Mouse (Mus musculus) MEL (cell line): ENCODE data around the gene Sh3bp4.

Experiments used
- CHD1 ChIP-seq: IDR thresholded peaks from 2 replicates; pipeline ENCODE4 v1.6.1; 2012; ENCODE audit warnings: low read depth, mild to moderate bottlenecking, inconsistent platforms, low read length, improper control_type of control experiment
- CHD2 ChIP-seq: IDR thresholded peaks from 2 replicates; pipeline ENCODE4 v1.6.1; 2011; ENCODE audit warnings: low read length, improper control_type of control experiment
- CTCF ChIP-seq, 3 experiments: IDR thresholded peaks in 2 of 3; conservative IDR thresholded peaks in 1 of 3; 2 replicates each; pipeline ENCODE4 v1.5.1; 2011 to 2012; ENCODE audit warnings: low read length in 3 of 3, low read depth in 2 of 3, mild to moderate bottlenecking in 2 of 3, improper control_type of control experiment in 1 of 3, inconsistent platforms in 1 of 3, mixed read lengths in 1 of 3, moderate library complexity in 1 of 3; ENCODE audit not compliant: control insufficient read depth in 1 of 3, insufficient read depth in 1 of 3, poor library complexity in 1 of 3, severe bottlenecking in 1 of 3
- ELF1 ChIP-seq: IDR thresholded peaks from 2 replicates; pipeline ENCODE4 v1.6.1; 2014; ENCODE audit warnings: low read depth, mild to moderate bottlenecking, inconsistent platforms, low read length, improper control_type of control experiment, moderate library complexity
- EP300 ChIP-seq, 2 experiments: IDR thresholded peaks; 2 replicates each; pipeline ENCODE4 v1.6.1; 2011; ENCODE audit warnings: improper control_type of control experiment in 2 of 2, low read length in 2 of 2, low read depth in 1 of 2, mild to moderate bottlenecking in 1 of 2
- ETS1 ChIP-seq: IDR thresholded peaks from 2 replicates; pipeline ENCODE4 v1.6.1; 2012; ENCODE audit warnings: low read depth, mild to moderate bottlenecking, inconsistent platforms, low read length, improper control_type of control experiment, moderate library complexity
- HCFC1 ChIP-seq: IDR thresholded peaks from 2 replicates; pipeline ENCODE4 v1.6.1; 2012; ENCODE audit warnings: low read depth, mild to moderate bottlenecking, inconsistent platforms, low read length, improper control_type of control experiment, moderate library complexity
- JUND ChIP-seq: IDR thresholded peaks from 2 replicates; pipeline ENCODE4 v1.6.1; 2011; ENCODE audit warnings: low read depth, mild to moderate bottlenecking, improper control_type of control experiment, low read length
- MAFK ChIP-seq: IDR thresholded peaks from 2 replicates; pipeline ENCODE4 v1.6.1; 2011; ENCODE audit warnings: low read depth, mild to moderate bottlenecking, low read length, improper control_type of control experiment, borderline replicate concordance
- POLR2A ChIP-seq, 2 experiments: IDR thresholded peaks; 2 replicates each; pipeline ENCODE4 v1.6.1; 2011 to 2012; ENCODE audit warnings: low read length in 2 of 2, mild to moderate bottlenecking in 2 of 2, control low read depth in 1 of 2, improper control_type of control experiment in 1 of 2, low read depth in 1 of 2, moderate library complexity in 1 of 2; ENCODE audit not compliant: control insufficient read depth in 1 of 2, insufficient read depth in 1 of 2, poor library complexity in 1 of 2
- POLR2AphosphoS2 ChIP-seq: IDR thresholded peaks from 2 replicates; pipeline ENCODE4 v1.6.1; 2011; ENCODE audit warnings: low read length, improper control_type of control experiment
- TAL1 ChIP-seq: IDR thresholded peaks from 2 replicates; pipeline ENCODE4 v1.6.1; 2012; ENCODE audit warnings: mild to moderate bottlenecking, inconsistent platforms, low read length, moderate library complexity, mixed read lengths
- ZMIZ1 ChIP-seq: IDR thresholded peaks from 2 replicates; pipeline ENCODE4 v1.6.1; 2012; ENCODE audit warnings: low read depth, mild to moderate bottlenecking, inconsistent platforms, low read length, improper control_type of control experiment, moderate library complexity
- ZNF384 ChIP-seq: IDR thresholded peaks from 2 replicates; pipeline ENCODE4 v1.6.1; 2012; ENCODE audit warnings: low read depth, mild to moderate bottlenecking, inconsistent platforms, low read length, improper control_type of control experiment

- TF ChIP-seq CTCF (IDR thresholded peaks at IDR 0.05 in 2 of 3, conservative IDR thresholded peaks at IDR 0.05 in 1 of 3; ENCODE audit: control insufficient read depth in 1 of 3, insufficient read depth in 1 of 3, low read depth in 2 of 3, low read length in 3 of 3, poor library complexity in 1 of 3, severe bottlenecking in 1 of 3) (no peak), EP300 (IDR thresholded peaks at IDR 0.05; ENCODE audit: low read depth in 1 of 2, low read length in 2 of 2) (no peak), TAL1 (no peak), MAFK (no peak), CHD1 (no peak), CHD2 (no peak), POLR2A (IDR thresholded peaks at IDR 0.05; ENCODE audit: control insufficient read depth in 1 of 2, insufficient read depth in 1 of 2, low read depth in 1 of 2, low read length in 2 of 2, poor library complexity in 1 of 2) (no peak), ELF1 (no peak), HCFC1 (no peak), ETS1 (no peak), ZMIZ1 (no peak), ZNF384 (no peak), POLR2AphosphoS2 (no peak), JUND (no peak)
These were observed 80.9 kb downstream of the Sh3bp4 start for GRCm38 (mm10) chr1:89151071-89151470.
